Mouse (Mus musculus) myocyte (in vitro differentiated cells): Measurements from ENCODE around the gene Ankrd6.

Experiments used
- CEBPB ChIP-seq: IDR thresholded peaks from 2 replicates; pipeline ENCODE4 v1.6.1; 2011; ENCODE audit warnings: mild to moderate bottlenecking, moderate library complexity; ENCODE audit not compliant: poor library complexity, insufficient read depth, severe bottlenecking
- E2F4 ChIP-seq: IDR thresholded peaks from one replicate; pipeline ENCODE4 v1.6.1; 2011; ENCODE audit warnings: mild to moderate bottlenecking, control low read depth, moderate library complexity; ENCODE audit not compliant: insufficient read depth
- MAX ChIP-seq: IDR thresholded peaks from one replicate; pipeline ENCODE4 v1.6.1; 2011; ENCODE audit warnings: low read depth, mild to moderate bottlenecking, control low read depth
- MYOD1 ChIP-seq, 3 experiments: IDR thresholded peaks; one replicate each; pipeline ENCODE4 v1.6.1; 2011; ENCODE audit warnings: control low read depth in 2 of 3, low read depth in 2 of 3, mild to moderate bottlenecking in 2 of 3, moderate library complexity in 1 of 3; ENCODE audit not compliant: insufficient read length in 2 of 3, control insufficient read depth in 1 of 3
- MYOG ChIP-seq, 3 experiments: IDR thresholded peaks; one replicate each; pipeline ENCODE4 v1.6.1; 2011; ENCODE audit warnings: control low read depth in 2 of 3, low read depth in 2 of 3, mild to moderate bottlenecking in 2 of 3; ENCODE audit not compliant: insufficient read length in 2 of 3, control insufficient read depth in 1 of 3, insufficient read depth in 1 of 3
- POLR2A ChIP-seq: IDR thresholded peaks from one replicate; pipeline ENCODE4 v1.6.1; 2011; ENCODE audit warnings: low read depth, mild to moderate bottlenecking, control low read depth, moderate library complexity; ENCODE audit not compliant: insufficient read length
- POLR2AphosphoS2 ChIP-seq: IDR thresholded peaks from one replicate; pipeline ENCODE4 v1.6.1; 2011; ENCODE audit warnings: low read depth, control low read depth; ENCODE audit not compliant: insufficient read length
- TCF12 ChIP-seq: IDR thresholded peaks from one replicate; pipeline ENCODE4 v1.6.1; 2011; ENCODE audit warnings: mild to moderate bottlenecking, control low read depth; ENCODE audit not compliant: poor library complexity, insufficient read depth, severe bottlenecking
- USF1 ChIP-seq: IDR thresholded peaks from one replicate; pipeline ENCODE4 v1.6.1; 2011; ENCODE audit warnings: low read depth, mild to moderate bottlenecking, control low read depth, moderate library complexity

GRCm38 (mm10) chr4:32884599-32884998 lies 66.0 kb downstream of the Ankrd6 start:
- TF ChIP-seq MAX (no peak), TCF12 (no peak), POLR2A (no peak), USF1 (no peak), POLR2AphosphoS2 (no peak), MYOD1 (IDR thresholded peaks at IDR 0.05; ENCODE audit: control insufficient read depth in 1 of 3, insufficient read length in 2 of 3, low read depth in 2 of 3) (no peak), MYOG (IDR thresholded peaks at IDR 0.05; ENCODE audit: control insufficient read depth in 1 of 3, insufficient read depth in 1 of 3, insufficient read length in 2 of 3, low read depth in 2 of 3) (no peak), CEBPB (no peak), E2F4 (no peak)
